Mouse (Mus musculus) liver, embryonic 14.5 days (tissue): ENCODE measurements around the gene Gm28038. TPM values are rescaled to one million over a fixed set of nuclear protein-coding genes. Genes with fewer than 3 reads are reported as not detected.

ENCODE experiments used
- ATAC-seq: fragments of 200-750 bp; cut with Nextera tagmentation; 2 replicates; pipeline ENCODE4 v1.8.0; 2017; ENCODE audit warnings: moderate number of reproducible peaks, mild to moderate bottlenecking, moderate library complexity; ENCODE audit not compliant: insufficient read depth
- DNase-seq, 3 experiments: peaks; one replicate each; pipeline ENCODE4 v3.0.0-alpha.2; 2012 to 2013; ENCODE audit warnings: low read depth in 3 of 3, low spot score in 3 of 3
- H3K27ac ChIP-seq: fragments of 300-500 bp; sonication (generic); 2 replicates; pipeline ENCODE4 v1.5.1; 2014; ENCODE audit warnings: moderate library complexity, mild to moderate bottlenecking, control low read depth, inconsistent platforms
- H3K27me3 ChIP-seq: fragments of 300-500 bp; sonication (generic); 2 replicates; pipeline ENCODE4 v1.6.1; 2014; ENCODE audit warnings: mild to moderate bottlenecking, low read length, moderate library complexity; ENCODE audit not compliant: control insufficient read depth, insufficient read depth
- H3K36me3 ChIP-seq: fragments of 300-500 bp; sonication (generic); replicated peaks from 2 replicates; pipeline ENCODE4 v1.6.1; 2014; ENCODE audit warnings: low read depth; ENCODE audit not compliant: control insufficient read depth, insufficient read depth
- H3K4me1 ChIP-seq, 2 experiments: fragments of 200-500 bp in 1 of 2; fragments of 300-500 bp in 1 of 2; sonication (generic) in 1 of 2; replicated peaks; 2 replicates each; pipeline ENCODE4 v1.6.1; 2012 to 2014; ENCODE audit warnings: antibody characterized with exemption in 1 of 2, inconsistent platforms in 1 of 2, low read length in 1 of 2; ENCODE audit not compliant: control insufficient read depth in 2 of 2, insufficient read depth in 2 of 2
- H3K4me2 ChIP-seq: fragments of 300-500 bp; sonication (generic); 2 replicates; pipeline ENCODE4 v1.6.1; 2014; ENCODE audit warnings: low read depth, mild to moderate bottlenecking, control low read depth, moderate library complexity
- H3K4me3 ChIP-seq, 2 experiments: fragments of 200-500 bp in 1 of 2; fragments of 300-500 bp in 1 of 2; sonication (generic) in 1 of 2; 2 replicates each; pipeline ENCODE4 v1.5.1; 2012 to 2014; ENCODE audit warnings: low read depth in 2 of 2, low read length in 2 of 2, mild to moderate bottlenecking in 2 of 2, control low read depth in 1 of 2, inconsistent platforms in 1 of 2, moderate library complexity in 1 of 2; ENCODE audit not compliant: insufficient read depth in 1 of 2
- H3K9ac ChIP-seq: fragments of 300-500 bp; sonication (generic); replicated peaks from 2 replicates; pipeline ENCODE4 v1.6.1; 2014; ENCODE audit warnings: mild to moderate bottlenecking, control low read depth, moderate library complexity
- H3K9me3 ChIP-seq: fragments of 300-500 bp; sonication (generic); 2 replicates; pipeline ENCODE4 v1.6.1; 2016; ENCODE audit warnings: low read length, mixed read lengths; ENCODE audit not compliant: control insufficient read depth
- CTCF ChIP-seq: IDR thresholded peaks from 2 replicates; pipeline ENCODE4 v1.5.1; 2016; ENCODE audit warnings: antibody characterized with exemption, low read depth, control low read depth
- EP300 ChIP-seq: IDR thresholded peaks from 2 replicates; pipeline ENCODE4 v1.6.1; 2016; ENCODE audit warnings: antibody characterized with exemption, low read depth
- WGBS: fragments of 180-500 bp; shearing (Covaris S2); extraction: QIAGEN DNeasy Blood & Tissue Kit; methylation state at CpG from one replicate; pipeline ENCODE4 v1.1.7; 2014; ENCODE audit not compliant: insufficient replicate concordance; 5-methylcytosine and 5-hydroxymethylcytosine counted together
- polyA plus RNA-seq, 2 experiments: library from polyadenylated mRNA; depleted of rRNA in 1 of 2; stranded (reverse) in 1 of 2; unstranded in 1 of 2; fragments of >200 nt; fragmentation: Nextera tagmentation in 1 of 2; extraction: Ambion mirVana in 1 of 2; gene quantifications; 2 replicates each; pipeline versions ENCODE4 v1.2.1 to v1.2.3; 2012 to 2014

Gene Gm28038
- polyA plus RNA-seq, 2 experiments, result not detected

GRCm38 (mm10) chr2:30243391-30243790 is 37.5 kb upstream of the Gm28038 start:
- H3K27me3 ChIP-seq, result no peaks in the 10 kb centered on the region
- no peak overlapping the region for H3K4me2 ChIP-seq
- WGBS, result 92% methylated on average over 4 of the region's 4 CpGs
- ATAC-seq (no peak), DNase-seq (no peak)
- no peak overlapping the region for H3K4me3 ChIP-seq
- TF ChIP-seq CTCF (no peak), EP300 (no peak)
- H3K9me3 ChIP-seq, result no peaks in the 10 kb centered on the region
- no peak overlapping the region for H3K27ac ChIP-seq
- no peak overlapping the region for H3K9ac ChIP-seq
- H3K36me3 ChIP-seq, result peaks cover 16% of the 10 kb centered on the region
- peaks cover 12 to 24% of the 10 kb centered on the region in 2 experiments for H3K4me1 ChIP-seq

DNA sequence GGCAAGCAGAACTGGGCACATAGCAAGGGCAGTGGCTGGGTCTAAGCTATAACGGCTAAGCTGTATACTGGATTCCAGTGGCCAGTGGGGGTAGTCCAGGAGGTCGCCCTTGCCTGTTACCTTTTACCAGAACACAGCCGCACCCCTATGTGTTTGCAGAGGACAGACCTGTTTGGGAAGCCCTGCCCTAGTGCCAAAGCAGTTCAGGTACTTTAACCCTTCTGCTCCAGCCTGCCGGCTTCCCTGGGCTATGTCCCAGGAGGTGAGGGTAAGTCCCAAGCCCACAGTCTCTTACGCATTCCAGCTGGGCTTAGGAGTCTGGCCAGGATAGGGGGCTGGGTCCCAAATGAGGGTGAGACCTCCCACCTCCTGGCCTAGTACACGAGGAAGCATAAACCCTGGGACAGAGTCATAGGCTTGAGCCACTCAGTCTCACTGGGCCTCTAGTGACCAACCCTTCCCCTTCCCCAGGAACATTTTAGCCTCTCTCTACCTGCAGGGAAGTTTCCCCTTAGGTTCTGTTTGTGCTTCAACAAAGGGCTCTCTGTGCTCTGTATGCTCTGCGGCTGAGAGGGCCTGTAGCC is 36.2 kb upstream of the Gm28038 start:
- no peaks in the 10 kb centered on the region for H3K27me3 ChIP-seq
- TF ChIP-seq CTCF (no peak), EP300 (no peak)
- ATAC-seq (no peak), DNase-seq (no peak)
- H3K9ac ChIP-seq, result no peak overlapping the region
- H3K36me3 ChIP-seq, result peaks cover 16% of the 10 kb centered on the region
- no peaks in the 10 kb centered on the region for H3K9me3 ChIP-seq
- H3K4me2 ChIP-seq, result no peak overlapping the region
- 71% methylated on average over 7 of the region's 7 CpGs for WGBS
- H3K4me3 ChIP-seq, result no peak overlapping the region
- peaks cover under 1 to 12% of the 10 kb centered on the region in 2 experiments for H3K4me1 ChIP-seq
- no peak overlapping the region for H3K27ac ChIP-seq

GRCm38 (mm10) chr2:30247036-30247435 is 33.8 kb upstream of the Gm28038 start:
- H3K27ac ChIP-seq, result no peak overlapping the region
- peaks cover 6% of the 10 kb centered on the region for H3K36me3 ChIP-seq
- H3K27me3 ChIP-seq, result no peaks in the 10 kb centered on the region
- no peak overlapping the region for H3K4me3 ChIP-seq
- ATAC-seq (no peak), DNase-seq (no peak)
- peaks cover 6 to 10% of the 10 kb centered on the region in 2 experiments; a peak in 3 of 4 replicates for H3K4me1 ChIP-seq
- no peak overlapping the region for H3K4me2 ChIP-seq
- 77% methylated on average over 5 of the region's 5 CpGs for WGBS
- H3K9me3 ChIP-seq, result no peaks in the 10 kb centered on the region
- no peak overlapping the region for H3K9ac ChIP-seq
- TF ChIP-seq EP300, result no peak
- TF ChIP-seq CTCF, result no peak

DNA sequence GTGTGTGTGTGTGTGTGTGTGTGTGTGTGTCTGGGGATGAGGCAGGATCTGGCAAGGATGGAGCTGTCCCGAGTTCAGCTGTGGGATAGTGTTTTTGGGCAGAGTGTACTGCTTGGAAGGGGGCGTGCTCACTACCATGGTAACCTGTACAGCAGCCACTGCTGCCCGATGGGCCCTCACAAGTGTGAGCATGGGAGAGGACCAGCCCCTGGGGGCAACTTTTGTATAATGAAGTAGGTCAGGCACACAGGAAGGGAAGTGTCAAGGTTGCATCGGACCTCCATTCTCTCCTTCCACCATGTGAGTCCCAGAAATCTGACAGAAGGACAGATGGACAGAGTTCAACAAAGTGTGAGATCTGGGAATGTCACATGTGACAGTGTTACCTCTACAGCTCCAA is 33.2 kb upstream of the Gm28038 start:
- no peak overlapping the region for H3K9ac ChIP-seq
- peaks cover 6 to 10% of the 10 kb centered on the region in 2 experiments; a peak in 3 of 4 replicates for H3K4me1 ChIP-seq
- H3K4me3 ChIP-seq, result no peak overlapping the region
- no peak for TF ChIP-seq CTCF
- no peak for TF ChIP-seq EP300
- no peak for DNase-seq
- no peak overlapping the region for H3K4me2 ChIP-seq
- no peak overlapping the region for H3K27ac ChIP-seq
- peaks cover 6% of the 10 kb centered on the region for H3K36me3 ChIP-seq
- no peaks in the 10 kb centered on the region for H3K27me3 ChIP-seq
- H3K9me3 ChIP-seq, result no peaks in the 10 kb centered on the region
- no peak for ATAC-seq
- 74% methylated on average over 4 of the region's 4 CpGs for WGBS

DNA sequence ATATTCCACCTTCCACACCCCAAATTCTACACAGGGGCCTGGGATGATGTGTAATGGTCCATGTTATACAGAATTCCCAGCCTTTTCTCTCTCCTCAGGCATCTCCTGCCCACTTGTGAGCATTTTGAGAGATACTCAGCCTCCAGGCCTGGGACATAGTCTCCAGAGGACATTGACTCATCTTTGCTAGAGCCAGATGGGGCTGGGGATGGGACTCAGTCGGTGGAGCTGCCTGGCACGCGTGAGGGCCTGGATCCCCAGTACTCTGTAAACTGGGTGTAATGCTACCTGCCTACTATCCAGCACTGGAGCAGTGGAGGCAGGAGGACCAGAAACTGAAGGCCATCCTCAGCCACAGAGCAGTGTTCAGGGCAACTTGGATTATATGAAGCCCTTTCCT is 31.7 kb upstream of the Gm28038 start:
- no peaks in the 10 kb centered on the region for H3K27me3 ChIP-seq
- peaks cover 6 to 10% of the 10 kb centered on the region in 2 experiments; a peak in 3 of 4 replicates for H3K4me1 ChIP-seq
- no peak overlapping the region for H3K4me2 ChIP-seq
- ATAC-seq, result no peak
- no peaks in the 10 kb centered on the region for H3K9me3 ChIP-seq
- TF ChIP-seq EP300 (no peak), CTCF (no peak)
- no peak overlapping the region for H3K4me3 ChIP-seq
- no peak for DNase-seq
- no peak overlapping the region for H3K27ac ChIP-seq
- no peaks in the 10 kb centered on the region; the same call in none of the 2 replicates for H3K36me3 ChIP-seq
- H3K9ac ChIP-seq, result no peak overlapping the region
- WGBS, result 89% methylated on average over 3 of the region's 3 CpGs
